In genomic region chr12:81653344-81653743, GRCm38 (mm10) we compare ENCODE assay signal across 11 mouse cellular contexts. TPM values are rescaled to one million over a fixed set of nuclear protein-coding genes. Genes with fewer than 3 reads are reported as not detected.
DNase-seq lines count a peak whose midpoint lies in the region; ATAC-seq lines count a peak whose summit lies in the region.
"Had no signal": no experiment of that assay in that cellular context is flagged by ENCODE, and none has a peak within 500 bp of the region (broad histone marks: within the 10 kb centered on the region; RNA-seq: fewer than 3 reads in every experiment).

No protein-coding gene starts in this region.

- no peak for ATAC-seq in inflammation-experienced regulatory T-cells, adult 6 months

- DNase-seq in adrenal gland, adult (ENCODE audit: inconsistent age in 2 of 2, low spot score in 1 of 2) = peak; percentile 25 to 42
- no peak for DNase-seq in adrenal gland, adult 8-10 months
- peak; percentile 16 to 42 for DNase-seq in layer of hippocampus, postnatal 14 days (ENCODE audit: low spot score in 2 of 2)
- no peak for DNase-seq in layer of hippocampus, adult 11-12 months (ENCODE audit: low spot score)
- peak; percentile 40 for DNase-seq in adrenal gland, postnatal 25 days
- DNase-seq in gastrocnemius, postnatal 10 days = peak; percentile 78
- DNase-seq in kidney, postnatal 14 days = no peak
- DNase-seq: kidney, adult 11 months; spleen, adult 18-20 months had no signal

RNA-seq across cellular contexts. Expression of gene Ttc9, which starts 22.3 kb away (rescaled TPM):
- total RNA-seq in adrenal gland, adult 8-10 months (2022) = 1 to 10 TPM; 3.3 to 4.7 (median 4.3) TPM
- 10 to 100 TPM; 49.8 to 50.4 TPM for total RNA-seq in layer of hippocampus, postnatal 14 days (2021)
- 3.1 and 4.3 TPM in 2 replicates for total RNA-seq in adrenal gland, postnatal 25 days (2021)
- total RNA-seq in gastrocnemius, postnatal 10 days (2021) = 10 to 100 TPM; 23.1 to 27.7 TPM
- polyA plus RNA-seq in inflammation-experienced regulatory T-cells, adult 6 months (2017; shearing (Covaris generic)) = under 1 TPM in 1 of 3 experiments, not detected in 2; 0.09 TPM
- total RNA-seq: common myeloid progenitor, adult 5-6 weeks had no signal

RNA-seq across cellular contexts. Expression of gene Med6, which starts 58.5 kb away (rescaled TPM):
- total RNA-seq in adrenal gland, adult 8-10 months (2022) = 10 to 100 TPM; 22.6 to 36.4 (median 30.0) TPM
- 10 to 100 TPM; 21.9 to 23.8 TPM for total RNA-seq in layer of hippocampus, postnatal 14 days (2021)
- 26.3 and 31.3 TPM in 2 replicates for total RNA-seq in adrenal gland, postnatal 25 days (2021)
- 10 to 100 TPM; 17.7 to 21.0 TPM for total RNA-seq in gastrocnemius, postnatal 10 days (2021)
- polyA plus RNA-seq in inflammation-experienced regulatory T-cells, adult 6 months (2017; shearing (Covaris generic)) = 10 to 100 TPM; 31.5 to 37.3 (median 33.4) TPM

Comparison
In these comparisons a context has a peak if more than half of its experiments do, and no peak if none do; other contexts are left out.
1. DNase-seq: peak in adrenal gland, adult (2 of 2), layer of hippocampus, postnatal 14 days (2 of 2), adrenal gland, postnatal 25 days (single experiment) and gastrocnemius, postnatal 10 days (single experiment); none in adrenal gland, adult 8-10 months (single experiment), layer of hippocampus, adult 11-12 months (single experiment) and kidney, postnatal 14 days (single experiment).